Mouse (Mus musculus) ES-E14 (cell line): ENCODE measurements around the gene Jtb.

ENCODE experiments used
- HCFC1 ChIP-seq: IDR thresholded peaks from 2 replicates; pipeline ENCODE4 v1.6.1; 2012; ENCODE audit warnings: low read length, inconsistent platforms, borderline replicate concordance; ENCODE audit not compliant: insufficient read depth
- MAFK ChIP-seq: IDR thresholded peaks from 2 replicates; pipeline ENCODE4 v1.6.1; 2014; ENCODE audit warnings: mild to moderate bottlenecking, low read depth, low read length, inconsistent platforms; ENCODE audit not compliant: insufficient read depth
- ZC3H11A ChIP-seq: IDR thresholded peaks from 2 replicates; pipeline ENCODE4 v1.6.1; 2012; ENCODE audit warnings: low read depth, mild to moderate bottlenecking, inconsistent platforms, low read length, borderline replicate concordance

GRCm38 (mm10) chr3:90190859-90191510 is 40.4 kb upstream of the Jtb start:
- TF ChIP-seq HCFC1 (no peak), ZC3H11A (no peak), MAFK (no peak)
